Mouse (Mus musculus): ENCODE data around the gene Crebbp.

Crebbp gene

DNA sequence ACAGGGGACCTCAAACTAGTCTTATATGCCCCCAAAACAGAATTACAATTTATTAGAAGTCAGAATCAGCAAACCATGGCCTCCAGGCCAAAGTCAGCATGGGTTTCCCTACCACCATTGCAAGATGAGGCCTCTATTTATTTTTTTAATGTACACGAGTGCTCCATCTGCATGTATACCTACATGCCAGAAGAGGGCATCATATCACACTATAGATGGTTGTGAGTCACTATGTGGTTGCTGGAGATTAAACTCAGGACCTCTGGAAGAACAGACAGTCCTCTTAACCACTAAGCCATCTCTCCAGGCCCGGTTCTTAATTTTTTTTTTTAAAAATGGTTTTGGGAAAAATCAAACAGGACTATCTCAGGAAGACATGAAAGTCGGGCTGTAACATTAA, 160.0 kb downstream of the Crebbp start:
- intact Hi-C loops (cut with DNase I): no loop called here

DNA sequence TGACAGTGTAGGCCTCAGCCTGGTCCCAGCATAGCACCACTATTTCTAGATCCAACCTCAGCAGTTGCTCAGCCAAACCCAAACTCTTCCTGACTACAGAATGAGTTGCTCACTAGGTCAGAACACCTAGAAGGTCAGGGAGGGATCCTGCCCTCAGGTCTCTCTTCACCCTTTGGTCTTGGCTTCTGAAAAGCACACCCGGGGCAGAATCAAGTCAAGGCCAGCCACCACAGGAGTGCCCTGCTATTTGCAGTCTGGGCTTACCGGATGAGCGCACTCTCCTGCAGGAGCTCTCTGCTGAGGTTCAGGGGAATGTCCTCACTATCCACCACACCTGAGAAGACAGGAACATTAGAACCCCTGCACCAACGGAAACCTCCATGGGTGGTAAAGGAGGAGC, 161.2 kb downstream of the Crebbp start:
- intact Hi-C loops (cut with DNase I): no loop called here

DNA sequence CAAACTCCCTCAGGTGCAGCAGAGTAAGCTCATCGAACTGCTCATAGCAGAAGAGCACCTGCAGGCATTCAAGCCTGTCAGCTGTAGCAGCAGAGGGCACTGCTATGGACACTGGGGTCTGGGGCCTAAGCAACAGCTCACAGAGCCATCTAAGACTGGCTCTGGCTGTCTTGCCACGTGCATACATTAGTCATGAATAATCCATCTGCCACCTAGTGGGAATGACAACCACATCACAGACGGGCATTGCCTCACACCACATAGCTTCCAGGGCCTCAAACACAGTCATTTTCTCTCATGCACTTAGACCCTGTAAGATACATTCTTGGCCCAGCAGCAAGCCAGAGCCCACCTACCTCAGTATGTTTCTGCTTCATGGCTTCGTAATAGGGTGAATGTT, 168.3 kb downstream of the Crebbp start:
- intact Hi-C loops (cut with DNase I): no loop called here

DNA sequence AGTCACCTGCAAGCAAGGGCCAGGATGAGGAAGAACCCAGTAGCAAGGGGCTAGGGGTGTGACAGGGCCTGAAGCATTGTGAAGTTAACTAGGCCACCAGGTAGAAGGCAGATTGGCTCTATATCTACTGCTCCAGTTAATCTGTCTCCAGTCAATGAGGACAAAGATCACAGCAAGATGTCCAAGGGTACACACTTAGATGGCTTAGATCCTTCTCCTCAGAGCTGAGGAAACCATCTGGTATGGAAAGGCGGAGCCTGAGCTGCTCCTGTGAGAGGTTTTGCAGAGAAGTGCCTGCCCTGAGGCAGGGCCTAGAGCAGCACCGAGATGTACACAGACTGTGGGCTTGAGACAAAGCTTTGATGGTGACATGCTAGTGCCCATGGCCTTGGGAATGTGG, 169.7 kb downstream of the Crebbp start:
- intact Hi-C loops (cut with DNase I): no loop called here

DNA sequence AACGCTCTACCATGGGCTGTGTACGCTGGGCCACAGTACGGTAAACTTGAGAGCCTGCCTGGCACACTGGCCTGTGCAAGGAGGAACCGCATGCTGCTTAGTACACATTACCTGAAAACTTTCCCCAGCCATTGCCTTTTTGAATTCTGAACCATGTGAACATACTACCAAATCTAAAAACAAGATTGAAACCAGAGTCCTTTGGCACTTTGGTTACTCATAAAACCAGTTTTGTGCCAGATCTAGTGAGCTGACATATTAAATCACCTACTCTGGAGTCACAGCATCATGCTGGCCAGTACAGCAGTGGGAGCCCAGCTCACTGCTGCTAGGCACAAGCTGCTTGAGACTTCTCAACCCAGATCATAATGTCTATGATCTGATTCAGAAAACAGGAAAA, 172.2 kb downstream of the Crebbp start:
- intact Hi-C loops (cut with DNase I): no loop called here

DNA sequence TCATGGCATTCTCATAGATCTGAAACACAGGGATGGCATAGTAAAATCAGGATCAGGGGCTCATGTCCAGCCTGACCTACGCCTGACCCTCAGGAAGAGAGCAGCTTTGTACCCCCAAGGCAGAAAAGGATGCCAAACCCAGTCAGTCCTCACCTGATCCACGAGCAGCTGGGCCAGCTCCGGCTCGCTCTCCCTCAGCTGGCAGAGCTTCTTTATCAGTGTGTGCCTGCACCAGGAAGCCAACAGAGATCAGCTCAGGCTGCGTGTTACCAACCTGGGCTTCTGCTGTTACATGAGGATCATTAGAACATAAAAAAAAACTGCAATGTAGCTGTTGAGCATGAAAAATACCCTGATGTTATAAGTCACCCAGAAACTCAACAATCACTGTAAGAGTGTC, 173.6 kb downstream of the Crebbp start:
- intact Hi-C loops (cut with DNase I): no loop called here

DNA sequence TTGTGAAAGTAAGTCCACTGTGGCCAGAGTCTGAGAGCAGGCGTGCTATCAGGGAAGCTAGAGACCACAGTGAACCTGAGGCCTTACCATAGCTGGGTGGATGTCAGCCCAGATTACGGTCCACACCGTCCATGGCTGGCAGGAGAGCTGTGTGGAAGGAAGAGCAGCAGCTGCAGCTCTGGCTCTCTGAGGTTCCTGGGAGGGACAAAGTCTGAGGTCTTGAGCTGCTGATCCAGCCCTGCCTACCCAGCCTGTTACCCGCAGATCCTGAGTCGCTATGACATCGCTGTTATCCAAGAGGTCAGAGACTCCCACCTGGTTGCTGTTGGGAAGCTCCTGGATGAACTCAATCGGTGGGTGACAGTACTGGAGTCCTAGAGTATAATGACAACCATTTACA, 176.1 kb downstream of the Crebbp start:
- intact Hi-C loops (cut with DNase I): no loop called here

DNA sequence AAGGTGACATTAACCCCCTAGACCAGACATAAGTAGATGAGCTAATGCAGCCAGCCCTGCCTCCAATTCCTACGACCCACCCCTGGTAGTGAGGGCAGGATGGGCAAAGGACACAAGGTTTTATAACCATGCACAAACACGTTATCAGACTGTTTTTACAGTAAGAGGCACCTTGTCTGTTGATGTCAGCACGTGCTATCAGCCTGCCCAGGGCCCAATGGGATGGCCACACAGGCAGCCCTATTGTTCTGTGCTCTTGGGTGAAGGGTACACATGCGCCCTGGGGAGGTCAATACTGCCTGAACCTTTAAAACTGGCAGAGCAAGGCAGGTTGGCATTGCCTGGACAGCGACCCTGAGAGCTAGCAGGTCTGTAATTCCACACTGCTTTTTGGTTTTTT, 177.0 kb downstream of the Crebbp start, which contains the start of gene Dnase1:
Dnase1 (plus strand) TSS at position 136 of the 400 bp plus-strand sequence.
- intact Hi-C loops (cut with DNase I): no loop called here

DNA sequence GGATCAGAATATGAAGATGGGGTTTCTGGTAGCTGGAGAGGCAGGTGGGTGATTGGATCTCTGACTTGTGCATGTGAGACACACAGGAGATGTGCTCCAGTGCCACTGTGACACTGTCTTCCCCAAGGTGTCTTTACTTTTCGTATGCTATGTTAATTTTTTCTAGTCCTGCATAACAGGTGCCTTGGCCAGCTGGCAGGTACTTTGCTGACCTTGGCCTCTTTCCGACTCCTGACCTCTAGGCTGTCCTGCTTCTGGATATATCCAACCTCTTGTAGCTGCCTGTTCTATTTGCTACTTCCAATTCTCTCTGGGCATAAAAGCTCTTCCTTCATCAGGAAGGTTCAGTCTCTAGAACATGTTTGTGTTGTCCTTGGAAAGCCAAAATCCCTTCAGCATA, 178.2 kb downstream of the Crebbp start:
- intact Hi-C loops (cut with DNase I): no loop called here

DNA sequence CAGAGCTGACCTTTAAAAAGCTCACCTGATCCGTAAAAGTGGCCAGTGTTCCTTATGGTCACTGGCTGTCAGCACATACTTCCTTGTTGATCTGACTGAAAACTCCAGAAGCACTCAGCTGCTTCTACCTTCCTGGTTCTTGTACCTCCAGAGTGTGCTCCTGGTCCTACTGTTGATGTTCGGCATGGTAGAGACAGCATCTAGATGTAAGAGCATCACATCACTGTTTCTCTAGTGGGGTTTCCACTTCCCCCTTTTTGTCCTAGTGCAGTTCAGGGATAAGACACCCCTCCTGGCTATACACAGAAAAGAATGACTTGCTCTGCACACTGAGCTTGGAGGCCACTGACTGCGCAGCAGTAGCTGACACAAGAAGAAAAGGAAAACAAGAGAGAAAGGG, 179.3 kb downstream of the Crebbp start:
- intact Hi-C loops (cut with DNase I): no loop called here

DNA sequence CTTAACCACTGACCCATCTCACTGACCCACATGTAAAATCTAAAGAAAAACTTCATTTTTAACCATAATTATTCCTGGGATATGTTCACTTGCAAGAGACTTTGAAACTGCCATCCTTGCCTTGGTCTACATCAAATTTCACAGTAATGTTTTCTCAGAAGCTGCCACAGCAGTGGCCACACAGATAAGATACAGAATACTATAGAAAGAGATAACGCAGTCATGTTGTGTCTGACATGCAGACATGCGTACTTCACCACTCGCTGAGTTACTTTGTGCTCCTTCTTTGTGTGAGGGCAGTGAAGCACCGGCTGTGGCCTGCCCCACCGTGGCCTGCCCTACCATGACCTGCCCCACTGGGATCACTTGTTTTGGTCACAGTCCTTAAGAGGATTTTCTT, 179.8 kb downstream of the Crebbp start:
- intact Hi-C loops (cut with DNase I): no loop called here

DNA sequence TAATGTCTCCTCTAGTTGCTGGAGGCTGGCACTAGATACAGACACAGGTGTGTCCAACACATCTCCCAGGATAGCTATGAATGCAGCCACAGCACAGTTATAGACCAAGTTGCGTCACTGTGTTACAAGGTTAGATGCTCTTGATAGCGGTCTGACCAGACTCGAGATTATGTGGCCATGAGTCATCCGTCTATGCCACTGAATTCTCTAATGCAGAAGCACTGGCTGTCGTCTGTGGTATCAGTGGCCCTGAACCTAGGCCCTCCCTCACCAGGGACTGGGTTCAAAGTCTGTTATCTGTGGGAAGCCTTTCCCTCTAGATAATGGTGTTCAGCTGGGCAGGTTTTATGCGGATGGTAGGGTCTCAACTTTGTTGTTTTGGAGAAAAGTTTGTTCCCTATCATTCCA, 181.5 kb downstream of the Crebbp start:
- intact Hi-C loops (cut with DNase I): no loop called here

DNA sequence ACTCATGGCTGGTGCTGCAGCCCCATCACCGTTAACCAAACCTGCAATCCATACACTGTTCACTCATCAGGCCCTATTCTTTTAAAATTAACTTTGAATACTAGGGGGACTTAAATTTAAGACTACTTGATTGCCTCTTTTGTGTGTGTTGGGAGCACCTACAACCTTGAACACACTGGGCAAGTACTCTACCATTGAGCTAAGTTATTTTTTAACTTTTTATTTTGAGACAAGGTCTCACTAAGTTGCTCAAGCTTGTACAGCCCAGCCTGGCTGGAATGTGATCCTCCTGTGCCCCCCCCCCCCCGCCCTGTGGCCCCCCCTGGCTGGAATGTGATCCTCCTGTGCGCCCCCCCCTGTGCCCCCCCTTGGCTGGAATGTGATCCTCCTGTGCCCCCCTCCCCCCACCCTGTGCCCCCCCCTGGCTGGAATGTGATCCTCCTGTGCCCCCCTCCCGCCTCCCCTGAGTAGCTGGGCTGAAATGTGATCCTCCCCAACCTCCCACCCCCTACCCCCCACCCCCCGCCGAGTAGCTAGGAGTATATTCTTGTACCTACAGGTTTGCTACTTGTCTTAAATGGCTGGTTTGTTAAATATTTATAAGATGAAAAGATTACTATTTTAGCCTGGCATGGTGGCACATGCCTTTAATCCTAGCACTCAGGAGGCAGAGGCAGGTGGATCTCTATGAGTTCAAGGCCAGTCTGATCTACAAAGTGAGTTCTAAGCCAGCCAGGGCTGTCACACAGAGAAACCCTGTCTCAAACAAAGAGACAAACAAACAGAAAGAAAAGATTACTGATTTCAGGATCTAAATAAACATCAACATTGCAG, 182.1 kb downstream of the Crebbp start:
- intact Hi-C loops (cut with DNase I): no loop called here

Small RNA genes within 50 kb of the gene (microRNA-seq; reads per million reads assigned to microRNA genes)
- gene Gm23413: 0 reads per million in 2 experiments
